Mouse (Mus musculus) thymus, postnatal 4 days (tissue): ENCODE results near the gene Atp9a.

Source experiments
- DNase-seq: peaks from one replicate; pipeline ENCODE4 v3.0.0; 2021

The Atp9a gene

DNA sequence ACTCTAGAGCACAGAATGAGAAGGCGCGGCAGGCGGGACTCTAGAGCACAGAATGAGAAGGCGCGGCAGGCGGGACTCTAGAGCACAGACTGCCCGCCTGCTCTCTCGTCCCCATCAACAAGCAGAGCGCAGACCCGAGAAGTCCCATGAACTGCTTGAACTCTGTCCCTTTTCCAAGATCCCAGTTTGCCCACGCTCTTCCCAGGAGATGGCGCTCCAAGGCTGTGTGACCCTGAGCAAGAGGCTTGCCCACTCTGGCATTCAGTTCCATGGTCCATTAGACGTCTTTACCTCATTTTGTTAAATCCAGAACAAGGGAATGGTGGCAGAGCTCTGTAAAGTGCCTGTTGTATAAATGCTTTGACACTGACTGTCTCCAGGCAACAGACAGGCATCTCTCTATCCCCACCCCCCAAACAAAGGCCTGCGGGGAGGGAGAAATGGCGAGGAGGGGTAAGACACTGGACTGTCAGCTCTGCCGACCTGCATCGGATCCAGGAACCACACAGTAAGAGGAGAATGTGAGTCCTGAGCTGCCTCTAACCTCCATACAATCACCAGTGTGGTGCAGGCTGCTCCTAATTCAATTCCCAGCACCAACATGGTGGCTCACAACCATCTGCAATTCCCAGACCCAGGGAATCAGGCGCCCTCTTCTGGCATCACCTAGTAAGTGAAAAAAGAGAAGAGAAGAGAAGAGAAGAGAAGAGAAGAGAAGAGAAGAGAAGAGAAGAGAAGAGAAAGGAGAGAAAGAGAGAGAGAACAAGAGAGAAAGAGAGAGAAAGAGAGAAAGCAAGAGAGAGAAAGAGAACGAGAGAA, 62.6 kb downstream of the Atp9a start:
- no peak for DNase-seq

DNA sequence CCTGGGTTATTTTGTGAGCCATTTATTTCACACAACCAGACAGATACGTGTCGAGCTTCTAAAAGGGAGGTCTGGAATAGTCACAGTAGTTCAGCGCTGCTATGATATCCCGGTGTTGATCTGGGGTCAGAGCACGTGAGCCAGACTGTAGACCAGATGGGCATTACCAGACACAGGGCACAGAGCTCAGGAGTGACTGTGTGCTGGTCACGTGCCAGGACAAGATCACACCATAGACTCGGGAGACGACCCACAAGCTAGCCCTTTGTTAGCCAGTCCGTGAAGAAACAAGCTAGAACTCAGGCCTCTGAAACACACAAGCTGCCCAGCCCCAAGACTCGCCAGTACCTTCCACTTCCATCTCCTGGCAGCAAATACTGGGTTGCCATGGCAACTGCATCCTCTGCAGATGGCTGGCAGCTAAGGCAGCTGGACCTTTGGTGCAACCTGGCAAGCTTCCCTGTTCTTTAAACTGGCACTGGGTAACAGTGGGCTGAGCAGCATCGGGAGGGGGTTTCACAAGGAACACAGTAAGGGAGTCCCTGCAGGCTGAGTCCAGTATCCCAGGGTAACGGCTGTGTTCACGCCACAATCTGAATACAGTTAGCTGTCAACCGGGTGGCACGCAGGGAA, 63.4 kb downstream of the Atp9a start:
- no peak for DNase-seq

DNA sequence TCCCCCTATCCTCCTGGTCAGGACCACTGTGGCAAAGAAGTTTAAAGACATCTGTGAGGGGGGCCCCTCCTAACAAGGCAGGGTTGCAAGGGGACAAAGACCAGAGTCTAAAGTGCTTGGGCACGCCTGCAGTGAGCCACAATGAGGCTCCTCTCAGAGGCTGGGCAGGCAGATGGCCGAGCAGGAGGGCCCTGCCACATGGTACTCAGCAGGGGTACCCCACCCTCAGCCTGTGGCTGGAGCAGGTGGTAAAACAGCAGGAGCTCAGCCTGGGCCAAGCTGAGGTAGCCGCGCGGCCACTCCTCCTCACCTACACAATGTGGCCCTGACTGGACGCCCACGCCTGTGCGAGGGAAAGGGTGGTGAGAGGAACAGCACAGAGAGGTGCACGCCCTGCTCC, 64.6 kb downstream of the Atp9a start:
- no peak for DNase-seq

DNA sequence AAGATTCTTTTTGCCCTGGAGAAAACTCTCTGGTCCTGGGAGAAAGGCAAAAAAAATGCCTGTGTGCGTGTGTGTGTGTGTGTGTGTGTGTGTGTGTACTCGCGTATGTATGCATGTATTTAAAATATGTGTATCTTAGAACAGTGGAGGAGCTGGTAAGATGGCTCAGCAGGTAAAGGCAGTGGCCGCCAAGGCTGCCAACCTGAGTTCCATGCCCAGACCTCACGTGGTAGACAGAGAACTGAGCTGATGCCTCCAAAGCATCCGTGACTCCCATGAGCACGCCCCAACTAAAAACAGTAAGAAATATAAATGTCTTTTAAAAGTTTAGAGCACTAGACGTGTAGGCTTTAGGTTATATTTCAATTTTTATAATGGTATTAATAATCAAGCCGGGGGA, 70.5 kb downstream of the Atp9a start:
- no peak for DNase-seq

DNA sequence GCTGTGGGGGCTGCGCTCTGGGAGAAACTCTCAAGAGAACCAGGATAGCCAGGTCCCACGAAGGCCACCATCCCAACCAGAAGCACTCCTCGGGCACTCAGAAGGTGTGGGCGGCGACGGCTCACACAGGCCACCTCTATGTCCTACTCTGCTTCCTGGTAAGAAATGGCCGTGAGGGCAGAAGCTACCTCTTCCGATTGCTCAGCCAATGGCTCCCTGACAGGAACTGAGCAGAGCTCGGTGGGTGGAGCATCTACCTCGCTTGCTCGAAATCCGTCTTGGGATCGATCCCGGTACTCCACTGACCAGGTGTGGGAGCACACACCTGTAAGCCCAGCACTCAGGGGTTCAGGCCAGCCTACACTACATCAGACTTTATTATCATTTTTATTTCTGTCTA, 72.0 kb downstream of the Atp9a start:
- no peak for DNase-seq

DNA sequence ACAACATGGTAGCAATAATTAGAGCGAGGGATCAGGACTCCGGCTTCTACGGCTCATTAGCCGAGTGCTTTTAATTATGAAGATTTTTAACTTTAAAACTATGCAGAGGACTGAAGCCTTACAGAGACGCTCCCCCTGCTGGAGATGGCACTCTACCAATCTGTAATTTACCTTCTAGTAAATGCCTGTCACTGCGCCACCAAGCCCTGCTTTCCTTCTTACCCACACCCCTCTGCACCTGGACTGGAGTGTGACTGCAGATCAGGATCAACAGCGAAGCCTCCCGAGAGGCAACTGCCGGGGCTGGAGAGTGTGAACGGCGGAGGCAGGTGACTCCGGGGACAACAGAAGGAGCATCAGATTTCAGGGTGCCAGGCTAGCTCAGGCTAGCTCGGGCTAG, 72.4 kb downstream of the Atp9a start:
- no peak for DNase-seq

DNA sequence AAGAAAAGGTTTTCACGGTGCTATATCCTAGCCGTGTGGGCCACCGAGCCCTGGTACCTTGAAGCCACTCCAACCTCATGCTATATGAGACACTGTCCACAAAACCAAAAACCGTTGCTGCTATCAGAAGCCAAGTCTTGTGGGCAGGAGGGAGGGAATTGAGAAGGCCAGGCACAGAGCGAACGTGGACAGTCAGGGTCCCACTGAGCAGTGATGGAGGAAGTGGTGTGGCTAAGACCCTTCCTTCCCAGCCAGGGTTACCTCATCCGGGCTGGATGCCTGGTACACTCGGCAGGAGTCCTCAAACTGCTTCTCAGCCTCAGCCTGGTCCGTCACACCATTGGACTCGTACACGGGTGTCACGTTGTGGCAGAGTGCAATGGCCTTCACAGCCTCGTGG, 74.5 kb downstream of the Atp9a start:
- no peak for DNase-seq

DNA sequence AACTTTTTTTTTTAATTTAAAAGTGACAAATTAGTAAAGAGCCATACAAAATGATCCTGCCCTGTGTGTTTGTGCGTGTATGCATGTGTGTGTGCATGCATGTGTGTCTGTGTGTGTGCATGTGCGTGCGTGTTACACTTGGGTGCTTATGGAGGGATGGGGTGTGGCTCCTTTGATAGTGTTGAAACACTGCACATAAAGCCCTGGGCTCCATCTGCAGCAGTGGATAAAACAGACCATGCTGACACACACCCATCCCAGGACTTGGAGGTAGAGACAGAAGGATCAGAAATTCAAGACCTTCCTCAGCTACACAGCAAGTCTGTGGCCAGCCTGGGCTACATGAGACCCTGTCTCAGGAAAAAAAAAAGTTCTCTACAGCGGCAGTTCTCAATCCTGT, 76.5 kb downstream of the Atp9a start:
- no peak for DNase-seq

DNA sequence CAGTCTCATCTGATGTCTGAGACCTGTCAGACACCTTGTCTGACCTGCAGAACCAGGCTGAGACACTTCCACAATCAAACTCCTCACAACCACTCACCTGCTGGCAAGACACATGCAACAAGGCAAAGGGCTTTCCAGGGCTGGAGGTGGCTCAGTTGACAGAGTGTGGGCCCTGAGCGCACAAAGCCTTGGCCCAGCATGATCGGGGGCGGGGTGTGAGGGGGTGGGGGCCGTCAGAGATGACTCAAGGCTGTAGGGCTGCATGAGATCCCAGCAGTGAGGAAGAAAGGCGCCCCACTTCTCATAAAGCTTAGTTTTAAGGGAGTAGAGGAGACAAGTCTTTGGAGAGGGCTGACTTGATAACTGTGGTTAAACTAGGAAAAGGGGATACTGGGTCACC, 78.5 kb downstream of the Atp9a start:
- no peak for DNase-seq

DNA sequence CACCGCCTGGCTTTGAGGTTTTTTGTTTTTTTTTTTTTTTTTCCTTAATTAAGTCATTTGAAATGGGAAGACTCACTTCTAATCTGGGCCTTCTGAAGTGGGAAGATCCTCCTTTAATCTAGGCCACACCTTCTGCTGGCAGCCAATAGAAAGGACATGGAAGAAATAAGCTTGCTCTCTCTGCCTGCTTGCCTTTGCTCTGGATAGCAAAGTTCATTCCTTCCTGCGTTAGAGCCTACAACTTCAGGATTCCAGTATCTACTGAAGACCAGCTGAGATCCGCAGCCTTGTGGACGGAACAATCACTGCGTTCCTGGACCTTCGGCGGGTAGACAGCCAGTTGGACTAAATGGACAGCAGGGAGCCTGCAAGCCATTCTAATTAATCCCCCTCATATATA, 79.0 kb downstream of the Atp9a start:
- no peak for DNase-seq

DNA sequence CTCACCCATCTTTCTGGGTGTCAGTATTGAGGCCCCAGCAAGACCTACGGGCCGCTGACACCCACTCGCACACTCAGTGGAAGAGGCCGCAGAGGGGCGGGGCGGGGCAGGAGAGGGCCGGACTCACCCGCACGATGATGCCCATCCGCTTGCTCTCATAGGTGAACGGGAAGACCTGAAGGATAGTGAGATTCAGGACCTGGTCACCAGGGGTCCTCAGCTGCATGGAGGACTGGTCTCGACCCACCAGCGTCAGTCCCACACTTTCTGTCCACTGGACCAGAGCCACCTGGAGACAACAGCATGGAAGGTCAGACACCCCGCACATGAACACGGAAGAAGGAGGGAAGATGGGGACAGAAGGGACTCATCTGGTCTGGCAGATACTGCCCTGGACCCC, 80.4 kb downstream of the Atp9a start:
- DNase-seq, result no peak

DNA sequence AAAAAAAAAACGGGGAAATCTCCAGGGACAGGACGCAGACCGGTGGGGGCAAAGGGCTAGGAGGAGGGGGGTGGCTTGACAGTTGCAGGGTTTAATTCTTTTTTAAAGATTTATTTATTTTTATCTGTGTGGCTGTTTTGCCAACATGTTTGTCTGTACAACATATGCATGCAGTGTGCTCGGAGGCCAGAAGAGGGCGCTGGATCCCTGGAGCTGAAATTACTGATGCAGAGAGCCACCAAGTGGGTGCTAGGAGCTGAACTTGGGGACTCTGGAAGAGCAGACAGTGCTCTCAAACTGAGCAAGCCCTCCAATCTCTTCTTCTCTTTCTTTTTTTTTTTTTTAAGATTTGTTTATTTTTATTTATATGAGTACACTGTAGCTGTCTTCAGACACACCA, 81.9 kb downstream of the Atp9a start:
- peak; percentile 63 for DNase-seq

DNA sequence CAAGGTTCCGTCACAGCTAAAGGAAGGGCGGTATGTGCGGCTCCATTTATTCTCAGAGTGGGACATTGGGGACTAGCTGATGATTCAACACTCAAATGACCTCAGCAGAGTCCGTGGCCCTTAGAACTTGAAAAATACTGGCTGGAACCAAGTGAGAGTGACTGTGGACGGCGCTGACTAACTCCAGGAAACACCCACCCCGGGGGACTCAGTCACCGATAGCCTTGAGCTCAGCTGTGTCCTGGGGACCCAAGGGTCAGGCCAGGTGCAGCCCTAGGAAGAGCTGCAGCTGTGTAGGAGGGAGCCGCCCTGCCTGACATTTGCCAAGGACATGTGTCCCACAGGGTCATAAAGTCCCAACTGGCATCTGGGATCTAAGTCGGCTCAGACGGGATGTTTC, 83.7 kb downstream of the Atp9a start:
- no peak for DNase-seq

DNA sequence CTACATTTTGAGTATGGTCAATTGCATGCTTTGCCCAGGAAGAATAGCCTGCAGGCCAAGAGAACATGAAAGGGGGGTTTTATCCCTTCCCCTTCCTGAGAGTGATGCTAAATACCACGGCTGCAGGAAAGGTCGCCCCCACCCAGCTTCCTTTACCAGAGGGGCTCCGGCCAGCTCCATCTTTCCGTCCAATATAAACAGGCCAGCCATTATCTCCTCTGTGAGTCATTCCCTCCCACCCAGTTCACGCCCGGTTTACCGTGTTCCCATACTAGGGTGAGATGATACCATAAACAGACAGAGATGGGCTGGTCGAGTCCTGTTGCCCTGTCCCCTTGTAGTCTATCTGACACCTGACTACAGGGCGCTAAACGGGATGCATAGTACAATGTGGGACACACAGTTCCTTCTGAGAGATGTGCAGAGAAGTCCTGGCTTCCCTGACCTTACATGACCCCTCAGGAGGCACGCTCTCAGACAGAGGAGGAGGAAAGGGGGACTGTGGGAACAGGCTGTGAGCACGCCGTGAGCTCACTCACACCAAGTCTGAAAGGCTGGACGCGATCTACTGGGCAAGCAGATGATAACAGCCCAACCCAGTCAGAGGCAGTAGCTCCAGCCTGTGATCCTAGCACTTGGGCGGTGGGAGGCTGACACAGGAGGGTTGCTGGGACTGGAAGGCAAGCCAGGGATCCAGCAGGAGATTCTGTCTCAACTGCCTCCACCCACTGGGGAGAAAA, 85.5 kb downstream of the Atp9a start:
- no peak for DNase-seq

DNA sequence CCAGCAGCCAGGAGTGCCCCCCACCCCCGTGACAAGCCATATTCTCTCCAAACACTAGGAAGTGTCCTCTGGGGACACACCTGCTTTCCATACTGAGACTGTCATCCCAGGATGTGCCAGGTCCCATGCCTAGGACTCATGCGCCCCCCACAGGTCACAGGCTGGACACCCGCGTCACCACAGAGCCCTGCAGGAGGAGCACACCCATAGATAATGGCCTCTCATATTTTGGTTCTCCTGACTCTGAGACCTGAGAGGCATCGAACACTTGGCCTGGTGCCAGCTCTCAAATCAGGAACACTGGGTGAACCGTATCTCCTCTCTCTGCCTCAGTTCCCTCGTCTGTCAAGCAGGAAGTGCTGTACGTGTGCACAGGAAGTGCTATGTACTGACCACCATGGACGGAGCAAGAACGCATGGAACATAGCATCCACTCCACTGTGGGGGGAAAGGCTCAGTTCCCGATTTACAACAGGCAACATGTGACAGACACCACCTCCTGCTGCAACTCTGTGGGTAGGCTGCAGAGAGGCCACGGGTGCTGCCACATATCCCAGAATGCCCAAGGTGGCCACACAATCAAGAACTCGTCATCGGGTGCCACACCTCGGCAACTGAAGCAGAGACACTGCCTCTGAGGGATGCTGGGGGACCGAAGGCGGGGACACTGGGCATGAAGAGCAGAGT, 87.1 kb downstream of the Atp9a start:
- no peak for DNase-seq

DNA sequence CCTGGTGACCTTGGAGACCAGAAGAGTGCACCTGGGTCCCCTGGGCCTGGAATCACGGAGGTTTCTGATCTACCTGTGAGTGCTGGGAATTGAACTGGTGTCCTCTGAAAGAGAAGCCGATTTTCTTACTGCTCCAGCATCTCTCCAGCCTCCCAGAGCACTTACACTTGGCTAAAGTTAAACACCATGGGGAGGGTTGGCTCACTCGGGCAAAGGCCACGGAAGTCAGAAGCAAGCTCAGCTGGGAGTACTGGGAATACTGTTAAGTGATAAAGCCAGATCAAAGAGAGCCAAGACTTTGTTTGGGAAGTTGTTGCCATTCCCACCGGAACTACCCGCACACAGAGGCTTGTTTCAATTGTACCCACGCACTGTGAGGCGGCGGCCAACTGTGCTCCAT, 87.7 kb downstream of the Atp9a start:
- DNase-seq, result no peak

DNA sequence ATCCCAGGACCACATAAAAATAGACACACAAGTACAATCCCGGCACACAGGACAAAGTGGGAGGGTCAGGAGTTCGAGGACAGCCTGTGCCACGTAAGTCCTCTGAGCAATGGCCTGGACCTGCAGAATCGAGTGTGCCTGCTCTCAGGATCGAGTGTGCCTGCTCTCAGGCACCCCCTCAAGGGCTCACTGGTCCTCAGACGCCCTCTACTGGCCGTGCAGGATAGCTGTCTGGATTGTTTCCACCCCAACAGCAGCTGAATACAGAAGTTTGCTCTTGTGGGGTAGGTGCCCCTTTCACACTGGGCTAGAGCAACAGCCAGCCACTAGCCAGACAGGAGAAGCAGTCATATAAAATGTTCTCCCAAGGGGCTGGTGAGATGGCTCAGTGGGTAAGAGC, 90.5 kb downstream of the Atp9a start:
- peak; percentile 72 for DNase-seq

DNA sequence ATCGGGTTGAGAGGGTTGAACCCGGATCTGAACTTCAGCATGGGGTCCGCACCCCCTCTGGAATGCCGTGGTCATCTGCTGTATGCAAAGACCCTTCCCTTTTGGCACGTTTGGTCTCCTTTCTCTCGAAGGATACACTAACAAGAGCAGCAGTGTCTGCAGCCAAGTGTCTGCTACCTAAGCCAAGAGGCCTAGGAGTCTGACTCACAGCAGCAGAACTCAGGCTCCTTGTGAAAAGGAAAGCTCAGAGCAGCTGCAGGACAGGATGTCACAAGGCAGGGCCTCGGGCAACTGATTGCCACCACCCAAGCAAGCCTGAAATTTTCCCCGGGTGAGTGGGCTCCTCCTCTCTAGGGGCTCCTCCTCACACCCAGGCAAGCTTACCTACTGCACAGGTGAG, 94.0 kb downstream of the Atp9a start:
- DNase-seq, result no peak

DNA sequence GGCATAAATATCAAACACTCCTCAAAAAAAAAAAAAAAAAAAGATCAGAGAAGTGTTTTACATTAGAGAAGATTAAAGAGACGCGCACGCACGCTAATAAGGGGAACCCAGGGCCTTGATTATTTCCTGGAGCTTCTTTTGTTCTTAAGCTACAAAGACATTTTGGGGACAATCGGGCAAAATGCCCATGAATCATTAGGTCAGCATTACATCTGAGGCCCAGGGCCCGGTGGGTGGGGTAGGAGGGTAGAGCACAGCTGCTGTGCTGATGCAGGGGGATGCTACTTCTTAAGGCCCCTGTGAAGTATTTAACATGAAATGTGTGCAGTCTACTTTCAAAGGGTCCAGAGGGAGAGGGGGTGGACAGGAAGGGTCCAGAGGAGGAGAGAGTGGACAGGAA, 97.4 kb downstream of the Atp9a start:
- DNase-seq, result no peak

DNA sequence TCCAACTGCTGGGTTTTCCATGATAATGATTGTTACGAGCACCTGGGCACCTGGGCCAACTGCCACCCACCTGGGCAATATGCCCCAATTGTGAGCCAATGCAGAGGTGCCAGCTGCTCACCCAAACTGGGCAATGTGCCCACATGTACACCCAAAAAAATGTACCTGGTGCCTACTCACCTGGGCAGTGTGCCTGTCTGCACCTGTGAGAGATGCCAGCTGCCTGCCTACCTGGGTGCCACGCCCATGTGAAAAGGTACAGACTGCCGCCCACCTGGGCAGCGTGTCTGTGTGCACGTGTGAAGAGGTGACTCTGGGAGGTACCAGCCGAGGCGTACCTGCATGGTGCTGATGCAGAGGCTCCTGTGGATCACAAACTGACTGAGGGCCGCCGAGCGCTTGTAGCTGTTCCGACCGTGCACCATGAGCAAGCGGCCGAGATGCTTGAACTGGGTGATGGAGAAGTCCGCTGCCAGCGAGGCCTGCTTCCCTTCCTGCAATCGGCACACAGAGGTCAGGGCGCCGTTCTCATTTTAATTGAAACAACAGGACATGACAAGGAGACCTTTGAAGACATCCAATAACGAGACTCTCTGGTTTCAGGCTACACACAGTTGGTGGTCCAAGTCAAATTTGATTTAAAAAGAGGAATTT, 98.6 kb downstream of the Atp9a start:
- no peak for DNase-seq

DNA sequence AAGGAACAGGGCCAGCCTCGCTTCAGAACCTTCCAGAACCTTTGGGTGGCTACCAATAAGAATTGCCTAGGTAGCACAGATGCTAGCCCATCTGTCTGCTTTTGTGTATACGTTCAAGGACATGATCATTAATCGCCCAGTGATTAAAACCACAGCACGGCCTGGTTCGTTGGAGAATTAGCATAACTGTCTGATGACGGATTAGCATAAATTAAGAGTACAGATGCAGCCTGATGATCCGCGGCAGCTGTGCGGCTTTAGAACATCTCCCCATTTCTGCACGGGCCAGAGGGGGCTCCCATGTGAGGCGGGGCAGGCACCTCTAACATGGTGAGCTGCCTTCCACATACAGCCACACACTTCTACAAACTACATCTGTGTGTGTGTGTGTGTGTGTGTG, 100.0 kb downstream of the Atp9a start:
- DNase-seq, result no peak

DNA sequence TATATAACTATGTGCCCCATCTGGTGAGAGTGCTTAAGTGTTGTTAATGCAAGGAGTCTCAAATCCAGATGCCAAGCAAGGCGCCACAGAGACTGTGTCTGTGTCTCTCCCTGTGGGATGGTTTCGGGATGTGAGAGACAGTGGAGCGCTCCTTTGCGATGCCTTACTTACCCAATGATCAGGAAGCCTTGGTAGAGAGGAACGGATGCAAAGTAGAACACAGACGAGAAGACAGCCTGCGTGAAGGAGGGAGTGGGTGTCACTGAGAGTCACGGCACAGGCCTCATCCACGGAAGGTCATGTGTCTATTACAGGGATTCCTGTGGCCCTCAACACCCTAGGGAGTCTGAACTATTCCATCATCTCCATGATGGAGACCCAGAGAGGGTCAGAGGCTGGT, 101.7 kb downstream of the Atp9a start:
- no peak for DNase-seq

DNA sequence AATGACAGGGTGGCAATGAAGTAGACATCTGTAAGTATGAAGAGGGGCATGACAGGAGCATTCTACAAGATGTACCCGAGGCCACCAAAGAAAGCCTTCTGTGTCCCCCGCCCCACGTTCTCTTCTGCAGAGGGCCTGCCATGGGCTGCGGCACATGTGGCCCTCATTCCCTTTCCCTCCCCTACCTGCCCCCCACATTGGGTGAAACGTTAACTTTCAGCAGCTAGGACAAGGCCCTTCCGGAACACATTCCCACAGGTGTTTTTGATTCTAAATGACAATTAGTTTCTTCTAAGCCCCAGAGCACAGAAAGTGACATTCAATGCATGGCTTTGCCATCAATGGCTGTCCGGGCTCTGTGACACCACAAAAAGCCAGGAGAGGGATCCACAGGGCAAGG, 107.3 kb downstream of the Atp9a start:
- no peak for DNase-seq
